Mouse (Mus musculus) neural tube, embryonic 11.5 days (tissue): Measurements from ENCODE around the gene Col9a1. TPM values are rescaled to one million over a fixed set of nuclear protein-coding genes. Genes with fewer than 3 reads are reported as not detected.
A peak's percentile ranks its signal among the peaks of the same experiment; 100 is the strongest.

Experiments
- ATAC-seq: fragments of 200-750 bp; cut with Nextera tagmentation; 2 replicates; pipeline ENCODE4 v1.8.0; 2017; ENCODE audit warnings: moderate number of reproducible peaks, mild to moderate bottlenecking, moderate TSS enrichment, moderate library complexity; ENCODE audit not compliant: insufficient read depth, low FRiP score, low TSS enrichment
- DNase-seq: peaks from one replicate; pipeline ENCODE4 v3.0.0-alpha.2; 2015; ENCODE audit warnings: low spot score
- H3K27ac ChIP-seq: fragments of 300-500 bp; sonication (generic); 2 replicates; pipeline ENCODE4 v1.5.1; 2014; ENCODE audit warnings: low read depth, mild to moderate bottlenecking, low read length
- H3K27me3 ChIP-seq: fragments of 300-500 bp; sonication (generic); 2 replicates; pipeline ENCODE4 v1.6.1; 2014; ENCODE audit warnings: mild to moderate bottlenecking, low read length, mixed read lengths; ENCODE audit not compliant: control insufficient read depth, insufficient read depth
- H3K36me3 ChIP-seq: fragments of 300-500 bp; sonication (generic); 2 replicates; pipeline ENCODE4 v1.6.1; 2014; ENCODE audit warnings: mild to moderate bottlenecking, low read length, moderate library complexity, mixed read lengths; ENCODE audit not compliant: control insufficient read depth, insufficient read depth
- H3K4me1 ChIP-seq: fragments of 300-500 bp; sonication (generic); 2 replicates; pipeline ENCODE4 v1.6.1; 2014; ENCODE audit warnings: low read length, mixed read lengths; ENCODE audit not compliant: control insufficient read depth, insufficient read depth
- H3K4me2 ChIP-seq: fragments of 300-500 bp; sonication (generic); 2 replicates; pipeline ENCODE4 v1.6.1; 2014; ENCODE audit warnings: low read depth, mild to moderate bottlenecking, moderate library complexity
- H3K4me3 ChIP-seq: fragments of 300-500 bp; sonication (generic); 2 replicates; pipeline ENCODE4 v1.5.1; 2014; ENCODE audit warnings: low read depth, low read length
- H3K9ac ChIP-seq: fragments of 300-500 bp; sonication (generic); 2 replicates; pipeline ENCODE4 v1.6.1; 2014; ENCODE audit warnings: mild to moderate bottlenecking, low read length
- H3K9me3 ChIP-seq: fragments of 300-500 bp; sonication (generic); 2 replicates; pipeline ENCODE4 v1.6.1; 2016; ENCODE audit warnings: low read length; ENCODE audit not compliant: control insufficient read depth
- WGBS: fragments of 180-500 bp; shearing (Covaris S2); extraction: QIAGEN DNeasy Blood & Tissue Kit; methylation state at CpG from one replicate; pipeline ENCODE4 v1.1.7; 2014; 5-methylcytosine and 5-hydroxymethylcytosine counted together
- polyA plus RNA-seq: library from polyadenylated mRNA; unstranded; fragments of >200 nt; fragmentation: Nextera tagmentation; extraction: Ambion mirVana; gene quantifications from 2 replicates; pipeline ENCODE4 v1.2.1, GENCODE M21; 2014

Gene Col9a1
- polyA plus RNA-seq, 1 experiment from 2014 or later, result 40.2 TPM

DNA sequence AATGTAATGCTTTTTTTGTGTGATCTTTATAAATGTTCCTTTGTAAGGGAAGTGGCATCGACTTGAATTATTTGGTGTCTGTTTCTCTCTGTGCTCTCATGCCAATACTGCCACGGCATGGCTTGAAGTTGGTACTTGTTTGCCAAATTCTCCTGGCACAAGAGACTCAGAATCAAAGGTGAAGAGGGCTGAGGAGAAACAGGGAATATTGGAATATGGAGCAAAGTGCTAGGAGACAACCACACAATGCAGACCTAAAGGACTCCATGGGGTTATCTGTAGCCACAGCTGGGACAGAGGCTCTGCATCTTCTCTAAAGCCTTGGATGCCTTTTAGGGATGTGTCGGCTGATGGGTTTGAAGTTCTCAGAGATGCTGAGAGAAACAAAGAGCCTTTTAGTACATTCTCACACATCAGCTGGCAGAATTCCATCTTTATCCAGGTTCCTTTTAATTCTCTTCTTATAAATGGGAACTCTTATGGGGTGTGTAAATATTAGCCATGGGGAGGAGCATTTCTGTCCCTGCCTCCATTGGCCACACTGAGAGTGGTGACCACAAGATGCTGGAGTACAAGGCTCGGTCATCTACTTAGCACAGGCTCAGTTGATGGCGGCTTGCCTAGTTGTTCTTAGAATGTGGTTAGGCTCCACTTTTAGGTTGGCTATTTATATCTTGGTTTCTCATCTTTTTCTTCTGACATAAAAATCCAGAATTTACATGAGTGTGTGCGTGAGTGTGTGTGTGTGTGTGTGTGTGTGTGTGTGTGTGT, 49.7 kb downstream of the Col9a1 start:
- Histone ChIP-seq H3K4me2 (no peak overlapping the region), H3K27me3 (no peaks in the 10 kb centered on the region)
- WGBS, result 89% methylated on average over 6 of the region's 6 CpGs

GRCm38 (mm10) chr1:24229552-24229951, 52.1 kb downstream of the Col9a1 start:
- Histone ChIP-seq H3K4me2 (no peak overlapping the region), H3K9me3 (no peaks in the 10 kb centered on the region), H3K27me3 (no peaks in the 10 kb centered on the region), H3K36me3 (no peaks in the 10 kb centered on the region), H3K9ac (no peak overlapping the region), H3K4me3 (no peak overlapping the region), H3K27ac (no peak overlapping the region), H3K4me1 (no peaks in the 10 kb centered on the region)
- no peak for ATAC-seq
- 74% methylated on average over 1 of the region's 1 CpGs for WGBS
- no peak for DNase-seq

More for the DNA sequence above, 49.7 kb downstream of the Col9a1 start:
- H3K9ac ChIP-seq, result no peak overlapping the region
- H3K4me1 ChIP-seq, result no peaks in the 10 kb centered on the region
- H3K9me3 ChIP-seq, result no peaks in the 10 kb centered on the region
- DNase-seq (no peak), ATAC-seq (no peak)
- no peak overlapping the region for H3K4me3 ChIP-seq
- no peaks in the 10 kb centered on the region for H3K36me3 ChIP-seq
- H3K27ac ChIP-seq, result no peak overlapping the region

GRCm38 (mm10) chr1:24230428-24230827, 53.0 kb downstream of the Col9a1 start:
- Histone ChIP-seq H3K4me1 (no peaks in the 10 kb centered on the region), H3K27ac (no peak overlapping the region), H3K9me3 (no peaks in the 10 kb centered on the region), H3K9ac (no peak overlapping the region), H3K4me2 (no peak overlapping the region), H3K36me3 (no peaks in the 10 kb centered on the region), H3K27me3 (no peaks in the 10 kb centered on the region), H3K4me3 (no peak overlapping the region)
- no peak for ATAC-seq
- 44% methylated on average over 8 of the region's 8 CpGs for WGBS
- peak; percentile 16 for DNase-seq

DNA sequence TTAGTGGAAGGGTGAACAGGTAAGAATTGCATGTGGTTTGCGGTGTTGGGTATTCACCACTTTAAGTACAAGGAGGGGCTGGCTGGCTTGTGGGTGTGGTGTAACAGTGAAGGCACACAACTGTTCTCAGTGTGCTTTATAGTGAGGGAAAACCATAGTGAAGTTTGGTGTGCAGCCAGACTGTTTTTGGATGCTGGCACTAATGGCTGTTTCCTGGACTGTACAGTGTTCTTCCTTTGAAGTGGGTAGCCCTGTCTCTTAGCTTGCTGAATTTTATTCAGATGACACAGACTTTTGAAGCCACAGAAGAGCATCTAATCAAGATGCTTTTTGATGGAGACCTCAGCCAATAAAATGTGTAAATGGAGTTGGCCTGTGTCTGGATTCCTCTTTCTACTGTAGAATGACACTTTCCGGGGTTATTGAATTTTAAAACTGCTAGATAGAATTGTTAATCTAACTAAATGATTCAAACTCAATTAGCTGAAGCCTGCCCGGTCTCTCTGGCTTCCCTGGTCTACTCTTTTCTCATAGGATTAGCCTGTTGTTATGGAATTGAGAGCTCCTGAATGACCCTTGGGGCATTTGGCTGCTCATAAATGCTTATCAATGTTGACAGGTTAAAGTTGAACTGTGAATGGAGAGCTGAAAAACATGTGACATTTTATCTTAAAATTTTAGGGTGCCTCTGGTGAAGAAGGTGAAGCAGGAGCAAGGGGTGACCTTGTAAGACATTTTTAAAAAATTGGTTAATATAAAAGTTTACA, 54.3 kb downstream of the Col9a1 start:
- Histone ChIP-seq H3K4me3 (no peak overlapping the region), H3K27ac (no peak overlapping the region), H3K9ac (no peak overlapping the region), H3K9me3 (no peaks in the 10 kb centered on the region), H3K4me1 (no peaks in the 10 kb centered on the region), H3K4me2 (no peak overlapping the region), H3K36me3 (no peaks in the 10 kb centered on the region), H3K27me3 (no peaks in the 10 kb centered on the region)
- WGBS, result 73% methylated on average over 3 of the region's 3 CpGs
- ATAC-seq (no peak), DNase-seq (no peak)

GRCm38 (mm10) chr1:24236330-24236729, 58.9 kb downstream of the Col9a1 start:
- no peak overlapping the region for H3K4me3 ChIP-seq
- H3K4me2 ChIP-seq, result no peak overlapping the region
- no peaks in the 10 kb centered on the region for H3K9me3 ChIP-seq
- no peak overlapping the region for H3K9ac ChIP-seq
- 73% methylated on average over 1 of the region's 1 CpGs for WGBS
- H3K4me1 ChIP-seq, result no peaks in the 10 kb centered on the region
- DNase-seq (no peak), ATAC-seq (no peak)
- H3K27ac ChIP-seq, result no peak overlapping the region
- H3K36me3 ChIP-seq, result no peaks in the 10 kb centered on the region
- no peaks in the 10 kb centered on the region for H3K27me3 ChIP-seq

DNA sequence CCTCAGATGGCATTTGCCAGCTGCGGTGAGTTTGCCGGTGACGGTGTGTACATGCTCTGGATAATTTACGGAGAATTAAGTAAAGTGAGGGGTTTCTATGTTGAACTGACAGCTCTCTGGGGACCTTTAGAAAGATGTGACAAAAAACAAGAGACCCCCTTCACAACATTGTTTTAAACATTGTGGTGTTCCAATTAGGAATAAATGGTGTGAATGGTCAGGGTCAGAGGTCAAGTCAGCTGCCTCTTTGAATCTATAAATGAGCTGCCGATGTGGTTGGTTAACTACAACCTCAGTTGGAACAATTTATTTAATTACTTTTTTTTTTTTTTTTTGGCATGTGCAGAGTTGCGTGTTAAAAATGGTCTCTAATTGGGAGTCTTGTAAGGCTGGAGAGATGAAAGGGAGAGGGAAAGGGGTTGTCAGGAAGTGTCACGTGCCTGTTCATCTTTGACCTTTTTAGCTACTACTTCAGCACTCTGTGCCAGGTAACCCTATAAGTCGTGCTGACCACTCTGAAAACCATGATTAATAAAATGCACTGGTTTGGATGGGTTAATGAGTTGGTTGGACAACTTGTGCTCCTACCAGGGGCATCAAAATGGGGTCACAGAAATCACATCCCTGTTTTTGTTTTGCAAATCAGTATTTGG, 62.8 kb downstream of the Col9a1 start:
- H3K4me2 ChIP-seq, result no peak overlapping the region
- ATAC-seq, result no peak
- H3K4me1 ChIP-seq, result no peaks in the 10 kb centered on the region
- H3K9ac ChIP-seq, result no peak overlapping the region
- H3K27me3 ChIP-seq, result no peaks in the 10 kb centered on the region
- no peak for DNase-seq
- H3K4me3 ChIP-seq, result no peak overlapping the region
- H3K27ac ChIP-seq, result no peak overlapping the region
- no peaks in the 10 kb centered on the region for H3K9me3 ChIP-seq
- 46% methylated on average over 8 of the region's 8 CpGs for WGBS
- no peaks in the 10 kb centered on the region for H3K36me3 ChIP-seq

GRCm38 (mm10) chr1:24244931-24245330, 67.5 kb downstream of the Col9a1 start:
- H3K4me3 ChIP-seq, result no peak overlapping the region
- WGBS, result 81% methylated on average over 10 of the region's 10 CpGs

GRCm38 (mm10) chr1:24245700-24246375, 68.4 kb downstream of the Col9a1 start:
- Histone ChIP-seq H3K36me3 (no peaks in the 10 kb centered on the region), H3K27ac (no peak overlapping the region), H3K9me3 (no peaks in the 10 kb centered on the region), H3K4me1 (no peaks in the 10 kb centered on the region), H3K9ac (no peak overlapping the region), H3K4me2 (no peak overlapping the region), H3K4me3 (no peak overlapping the region), H3K27me3 (no peaks in the 10 kb centered on the region)
- ATAC-seq (peak; percentile 72; the same call in 1 of the 2 replicates), DNase-seq (peak; percentile 32)
- 49% methylated on average over 13 of the region's 13 CpGs for WGBS

More at GRCm38 (mm10) chr1:24244931-24245330, 67.5 kb downstream of the Col9a1 start:
- DNase-seq, result no peak
- Histone ChIP-seq H3K4me1 (no peaks in the 10 kb centered on the region), H3K9me3 (no peaks in the 10 kb centered on the region), H3K27me3 (no peaks in the 10 kb centered on the region), H3K27ac (no peak overlapping the region), H3K4me2 (no peak overlapping the region), H3K36me3 (no peaks in the 10 kb centered on the region), H3K9ac (no peak overlapping the region)
- no peak for ATAC-seq
